Mouse (Mus musculus) hindbrain, embryonic 14.5 days (tissue): ENCODE data around the gene Mmp24. TPM values are rescaled to one million over a fixed set of nuclear protein-coding genes. Genes with fewer than 3 reads are reported as not detected.

Experiments
- ATAC-seq: fragments of 200-750 bp; cut with Nextera tagmentation; 2 replicates; pipeline ENCODE4 v1.8.0; 2017; ENCODE audit warnings: moderate number of reproducible peaks, mild to moderate bottlenecking, moderate TSS enrichment, moderate library complexity; ENCODE audit not compliant: low FRiP score
- DNase-seq: peaks from one replicate; pipeline ENCODE4 v3.0.0-alpha.2; 2015; ENCODE audit warnings: low spot score
- H3K27ac ChIP-seq: fragments of 300-500 bp; sonication (generic); 2 replicates; pipeline ENCODE4 v1.5.1; 2014; ENCODE audit warnings: mild to moderate bottlenecking, moderate library complexity
- H3K27me3 ChIP-seq: fragments of 300-500 bp; sonication (generic); 2 replicates; pipeline ENCODE4 v1.6.1; 2014; ENCODE audit warnings: mild to moderate bottlenecking, low read length, mixed read lengths; ENCODE audit not compliant: control insufficient read depth, insufficient read depth
- H3K36me3 ChIP-seq: fragments of 300-500 bp; sonication (generic); replicated peaks from 2 replicates; pipeline ENCODE4 v1.6.1; 2014; ENCODE audit not compliant: control insufficient read depth, insufficient read depth
- H3K4me1 ChIP-seq: fragments of 300-500 bp; sonication (generic); replicated peaks from 2 replicates; pipeline ENCODE4 v1.6.1; 2014; ENCODE audit warnings: antibody characterized with exemption, low read length, mixed read lengths; ENCODE audit not compliant: control insufficient read depth, insufficient read depth
- H3K4me2 ChIP-seq: fragments of 300-500 bp; sonication (generic); replicated peaks from 2 replicates; pipeline ENCODE4 v1.6.1; 2014; ENCODE audit warnings: mild to moderate bottlenecking, moderate library complexity
- H3K4me3 ChIP-seq: fragments of 300-500 bp; sonication (generic); replicated peaks from 2 replicates; pipeline ENCODE4 v1.5.1; 2014; ENCODE audit warnings: mild to moderate bottlenecking, low read length
- H3K9ac ChIP-seq: fragments of 300-500 bp; sonication (generic); 2 replicates; pipeline ENCODE4 v1.6.1; 2014
- H3K9me3 ChIP-seq: fragments of 300-500 bp; sonication (generic); 2 replicates; pipeline ENCODE4 v1.6.1; 2016; ENCODE audit warnings: low read length; ENCODE audit not compliant: control insufficient read depth
- WGBS: fragments of 180-500 bp; shearing (Covaris S2); extraction: QIAGEN DNeasy Blood & Tissue Kit; methylation state at CpG from one replicate; pipeline ENCODE4 v1.1.7; 2014; 5-methylcytosine and 5-hydroxymethylcytosine counted together
- polyA plus RNA-seq: library from polyadenylated mRNA; unstranded; fragments of >200 nt; fragmentation: Nextera tagmentation; extraction: Ambion mirVana; gene quantifications from 2 replicates; pipeline ENCODE4 v1.2.1, GENCODE M21; 2014

Gene Mmp24
- polyA plus RNA-seq, 1 experiment from 2014 or later: 17.9 TPM

DNA sequence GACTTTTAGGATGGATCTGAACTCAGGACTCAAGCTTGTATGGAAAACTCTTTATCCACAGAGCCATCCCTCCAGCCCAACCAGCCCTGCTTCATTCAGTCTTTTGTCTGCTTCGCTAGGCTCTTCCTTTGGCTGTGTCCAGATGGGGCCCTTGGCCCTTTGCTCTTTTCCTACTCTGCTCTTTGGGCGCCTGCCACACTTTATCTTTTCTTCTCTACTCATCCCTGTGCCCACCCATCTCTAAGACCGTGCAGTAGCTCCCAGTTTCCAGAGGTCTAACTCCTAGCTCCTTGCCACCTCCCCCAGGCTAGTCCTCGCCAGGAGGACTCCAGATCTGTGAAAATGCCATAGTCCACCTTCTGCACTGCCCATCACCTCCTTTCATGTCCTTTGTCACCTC is 1.5 kb upstream of the Mmp24 start:
- 63% methylated on average over 4 of the region's 4 CpGs for WGBS
- H3K4me1 ChIP-seq: peaks cover 22% of the 10 kb centered on the region
- DNase-seq: no peak
- ATAC-seq: no peak
- no peaks in the 10 kb centered on the region for H3K9me3 ChIP-seq
- no peak overlapping the region for H3K4me3 ChIP-seq
- no peaks in the 10 kb centered on the region for H3K27me3 ChIP-seq
- no peak overlapping the region for H3K27ac ChIP-seq
- no peaks in the 10 kb centered on the region for H3K36me3 ChIP-seq
- H3K9ac ChIP-seq: no peak overlapping the region
- H3K4me2 ChIP-seq: no peak overlapping the region

DNA sequence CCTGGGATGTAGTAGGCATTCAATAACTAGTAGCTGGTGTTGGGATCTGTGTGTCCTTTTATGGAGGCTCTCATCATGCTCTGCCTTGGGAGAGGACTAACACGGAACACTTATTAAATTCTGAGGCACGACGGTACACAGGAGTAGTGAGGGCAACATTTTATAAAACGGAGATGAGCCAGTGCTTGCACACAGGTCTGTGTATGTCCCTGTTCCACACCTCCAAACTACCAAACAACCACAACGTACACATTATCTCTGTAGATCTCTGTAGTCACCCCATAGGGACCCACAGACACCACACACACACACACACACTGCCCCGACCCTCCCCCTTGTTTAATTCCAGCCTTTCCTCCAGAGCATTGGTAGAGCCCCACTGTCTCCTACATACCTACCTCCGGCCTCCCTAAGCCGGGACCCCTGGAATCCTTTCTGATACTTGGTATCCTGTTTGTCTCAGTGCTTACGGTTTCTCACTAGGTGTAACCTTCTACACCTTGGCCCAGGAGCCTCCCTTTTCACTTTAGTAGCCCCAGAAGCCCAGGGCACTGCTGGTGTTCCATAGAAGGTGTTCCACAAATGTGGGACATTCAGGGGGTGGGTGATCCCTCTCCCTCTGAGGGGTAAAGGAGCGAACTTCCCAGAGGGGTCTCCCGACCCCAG is 748 bp upstream of the Mmp24 start:
- H3K9me3 ChIP-seq: no peaks in the 10 kb centered on the region
- peak overlapping the region; percentile 96 for H3K9ac ChIP-seq
- 59% methylated on average over 11 of the region's 11 CpGs for WGBS
- H3K4me3 ChIP-seq: peak overlapping the region; percentile 48
- no peaks in the 10 kb centered on the region for H3K36me3 ChIP-seq
- H3K27ac ChIP-seq: peak overlapping the region; percentile 93; the same call in 1 of the 2 replicates
- peaks cover 26% of the 10 kb centered on the region for H3K4me1 ChIP-seq
- DNase-seq: no peak
- peak overlapping the region; percentile 79 for H3K4me2 ChIP-seq
- ATAC-seq: no peak
- H3K27me3 ChIP-seq: no peaks in the 10 kb centered on the region

GRCm38 (mm10) chr2:155775685-155776263 is 632 bp downstream of the Mmp24 start:
- no peaks in the 10 kb centered on the region for H3K36me3 ChIP-seq
- peak overlapping the region; percentile 79 for H3K4me3 ChIP-seq
- peaks cover 26% of the 10 kb centered on the region for H3K4me1 ChIP-seq
- no peaks in the 10 kb centered on the region for H3K27me3 ChIP-seq
- ATAC-seq: peak; percentile 76
- peak overlapping the region; percentile 93 for H3K27ac ChIP-seq
- peak overlapping the region; percentile 96 for H3K9ac ChIP-seq
- under 1% methylated on average over 43 of the region's 44 CpGs for WGBS
- H3K9me3 ChIP-seq: no peaks in the 10 kb centered on the region
- DNase-seq: peak; percentile 53
- peak overlapping the region; percentile 79 for H3K4me2 ChIP-seq

DNA sequence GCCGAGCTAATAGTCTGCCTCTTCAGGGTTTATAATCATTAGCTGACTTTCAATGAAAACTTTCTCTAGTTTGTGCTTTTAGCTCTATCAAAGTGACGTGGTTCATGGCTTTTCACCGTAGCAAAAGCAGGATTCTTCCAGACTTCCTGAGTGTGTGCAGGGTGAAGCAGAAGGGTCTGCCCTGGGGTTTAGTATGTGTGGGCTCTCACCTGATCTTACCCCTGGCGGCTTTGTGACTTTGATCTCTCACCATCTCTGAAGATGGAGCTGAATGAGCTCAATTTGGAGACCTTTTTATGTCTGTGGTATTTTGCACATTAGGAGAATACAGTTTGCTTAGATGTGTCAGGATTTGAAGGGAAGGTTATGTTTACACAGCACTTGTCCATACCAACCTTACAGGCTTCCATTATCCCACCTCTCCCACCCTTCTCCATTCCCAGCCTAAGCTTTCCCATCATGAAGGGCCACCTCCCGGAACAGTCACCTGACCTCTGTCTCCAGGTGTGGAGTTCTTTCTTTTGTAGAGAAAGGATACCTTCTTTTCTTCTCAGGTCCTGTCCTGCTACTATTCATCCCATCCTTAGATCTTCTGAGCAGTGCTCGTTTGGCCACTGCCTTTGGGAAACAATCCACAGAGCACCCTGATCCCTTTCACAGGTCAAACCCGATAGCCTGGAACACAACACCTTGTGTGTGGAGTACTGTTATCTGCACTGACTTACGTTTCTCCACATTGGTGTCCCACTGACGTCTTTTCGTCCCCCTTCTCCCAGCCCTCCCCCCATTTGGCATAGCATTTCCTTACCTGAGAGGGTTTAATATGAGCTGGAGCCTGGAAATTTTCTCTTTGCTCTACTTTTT is 1.9 kb downstream of the Mmp24 start:
- Histone ChIP-seq H3K9me3 (no peaks in the 10 kb centered on the region), H3K27ac (no peak overlapping the region), H3K27me3 (no peaks in the 10 kb centered on the region), H3K36me3 (no peaks in the 10 kb centered on the region), H3K4me3 (no peak overlapping the region), H3K4me1 (peaks cover 26% of the 10 kb centered on the region), H3K9ac (peak overlapping the region; percentile 96; the same call in 1 of the 2 replicates), H3K4me2 (peak overlapping the region; percentile 79)
- DNase-seq (no peak), ATAC-seq (no peak)
- 70% methylated on average over 10 of the region's 10 CpGs for WGBS

GRCm38 (mm10) chr2:155777688-155777985 is 2.5 kb downstream of the Mmp24 start:
- Histone ChIP-seq H3K9ac (no peak overlapping the region), H3K4me3 (no peak overlapping the region), H3K4me1 (peaks cover 26% of the 10 kb centered on the region), H3K4me2 (peak overlapping the region; percentile 79), H3K27me3 (no peaks in the 10 kb centered on the region), H3K36me3 (no peaks in the 10 kb centered on the region), H3K9me3 (no peaks in the 10 kb centered on the region), H3K27ac (no peak overlapping the region)
- WGBS: 42% methylated on average over 4 of the region's 4 CpGs
- DNase-seq: no peak
- no peak for ATAC-seq

DNA sequence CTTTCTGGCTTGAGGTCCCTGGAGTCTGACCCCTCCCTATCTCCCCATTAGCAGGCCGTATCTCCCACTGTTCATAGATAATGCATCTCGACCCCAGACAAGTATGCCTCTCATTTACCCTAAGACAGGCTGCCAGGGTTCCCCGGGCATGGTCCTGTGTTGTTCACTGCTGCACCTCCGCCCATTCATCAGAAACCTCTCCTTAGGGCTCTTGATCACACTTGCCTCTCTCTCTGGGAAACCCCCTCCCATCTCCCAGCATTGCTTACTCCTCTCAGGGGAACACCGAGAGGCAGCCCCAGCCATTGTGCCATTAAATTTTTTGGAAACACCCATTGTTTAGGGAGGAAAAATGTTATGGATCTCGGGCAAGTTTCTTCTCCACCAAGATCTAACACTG is 2.9 kb downstream of the Mmp24 start:
- 42% methylated on average over 6 of the region's 6 CpGs for WGBS
- no peaks in the 10 kb centered on the region for H3K9me3 ChIP-seq
- no peak for DNase-seq
- H3K27me3 ChIP-seq: no peaks in the 10 kb centered on the region
- H3K4me2 ChIP-seq: peak overlapping the region; percentile 79; the same call in 1 of the 2 replicates
- no peaks in the 10 kb centered on the region for H3K36me3 ChIP-seq
- ATAC-seq: no peak
- H3K4me1 ChIP-seq: peaks cover 26% of the 10 kb centered on the region
- H3K27ac ChIP-seq: no peak overlapping the region
- no peak overlapping the region for H3K4me3 ChIP-seq
- no peak overlapping the region for H3K9ac ChIP-seq

GRCm38 (mm10) chr2:155779066-155779465 is 3.9 kb downstream of the Mmp24 start:
- no peaks in the 10 kb centered on the region for H3K9me3 ChIP-seq

GRCm38 (mm10) chr2:155779506-155779905 is 4.4 kb downstream of the Mmp24 start:
- Histone ChIP-seq H3K4me2 (no peak overlapping the region), H3K36me3 (no peaks in the 10 kb centered on the region), H3K27ac (no peak overlapping the region), H3K9ac (no peak overlapping the region), H3K4me3 (no peak overlapping the region), H3K4me1 (peaks cover 26% of the 10 kb centered on the region), H3K27me3 (no peaks in the 10 kb centered on the region), H3K9me3 (no peaks in the 10 kb centered on the region)
- DNase-seq (no peak), ATAC-seq (no peak)
- 86% methylated on average over 3 of the region's 3 CpGs for WGBS

More at GRCm38 (mm10) chr2:155779066-155779465, 3.9 kb downstream of the Mmp24 start:
- H3K4me2 ChIP-seq: no peak overlapping the region
- H3K27me3 ChIP-seq: no peaks in the 10 kb centered on the region
- H3K9ac ChIP-seq: no peak overlapping the region
- peaks cover 26% of the 10 kb centered on the region for H3K4me1 ChIP-seq
- 44% methylated on average over 6 of the region's 7 CpGs for WGBS
- DNase-seq (no peak), ATAC-seq (no peak)
- H3K4me3 ChIP-seq: no peak overlapping the region
- H3K27ac ChIP-seq: no peak overlapping the region
- no peaks in the 10 kb centered on the region for H3K36me3 ChIP-seq

DNA sequence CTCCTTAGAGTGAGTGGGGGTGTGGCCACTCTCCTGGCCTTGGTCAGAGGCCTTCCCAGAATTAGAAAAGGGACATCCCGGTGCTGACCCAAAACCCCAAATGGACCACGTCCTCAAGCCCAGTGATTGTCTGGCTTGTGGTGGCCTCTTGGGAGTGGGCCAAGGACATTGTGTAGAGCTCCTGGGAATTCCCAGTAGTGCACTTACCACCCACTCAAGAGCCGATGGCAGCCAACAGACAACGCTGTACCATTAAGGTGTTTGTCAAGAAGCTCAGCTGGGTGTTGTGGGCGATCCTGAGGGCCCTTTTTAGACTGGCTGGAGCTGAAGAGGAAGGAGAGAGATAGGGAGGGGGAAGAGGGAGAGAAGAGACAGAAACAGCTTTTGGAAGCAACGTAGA is 9.4 kb downstream of the Mmp24 start:
- H3K27me3 ChIP-seq: no peaks in the 10 kb centered on the region
- WGBS: 85% methylated on average over 6 of the region's 6 CpGs
- no peak overlapping the region for H3K4me3 ChIP-seq
- H3K36me3 ChIP-seq: no peaks in the 10 kb centered on the region
- H3K9me3 ChIP-seq: no peaks in the 10 kb centered on the region
- DNase-seq (no peak), ATAC-seq (no peak)
- no peak overlapping the region for H3K9ac ChIP-seq
- H3K4me2 ChIP-seq: no peak overlapping the region
- no peak overlapping the region for H3K27ac ChIP-seq
- no peaks in the 10 kb centered on the region for H3K4me1 ChIP-seq
